Mouse (Mus musculus) kidney, adult 18-20 months (tissue): Measurements from ENCODE around the gene Mef2a.

ENCODE experiments used
- DNase-seq: peaks from one replicate; pipeline ENCODE4 v3.0.0; 2021

Gene Mef2a

DNA sequence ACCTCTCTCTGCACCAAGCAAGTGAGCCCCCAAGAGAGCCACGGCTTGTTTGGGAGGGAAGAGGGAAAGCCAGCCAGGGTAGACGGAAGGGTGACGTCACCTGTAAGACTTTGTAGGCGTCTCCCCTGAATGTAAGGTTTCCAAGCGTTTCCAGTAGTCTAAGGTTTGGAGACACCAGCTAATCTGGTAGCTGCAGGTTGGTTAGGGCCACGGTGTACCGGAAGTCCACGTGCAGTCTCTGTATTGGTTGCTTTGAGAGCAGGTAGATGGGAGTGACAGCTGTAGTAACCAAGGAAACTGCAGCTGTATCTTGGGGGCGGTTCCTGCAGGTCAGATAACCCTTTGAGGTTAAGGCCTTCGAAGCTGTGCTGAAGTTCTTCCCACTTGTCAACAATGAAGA is 166.2 kb downstream of the Mef2a start:
- DNase-seq = no peak

DNA sequence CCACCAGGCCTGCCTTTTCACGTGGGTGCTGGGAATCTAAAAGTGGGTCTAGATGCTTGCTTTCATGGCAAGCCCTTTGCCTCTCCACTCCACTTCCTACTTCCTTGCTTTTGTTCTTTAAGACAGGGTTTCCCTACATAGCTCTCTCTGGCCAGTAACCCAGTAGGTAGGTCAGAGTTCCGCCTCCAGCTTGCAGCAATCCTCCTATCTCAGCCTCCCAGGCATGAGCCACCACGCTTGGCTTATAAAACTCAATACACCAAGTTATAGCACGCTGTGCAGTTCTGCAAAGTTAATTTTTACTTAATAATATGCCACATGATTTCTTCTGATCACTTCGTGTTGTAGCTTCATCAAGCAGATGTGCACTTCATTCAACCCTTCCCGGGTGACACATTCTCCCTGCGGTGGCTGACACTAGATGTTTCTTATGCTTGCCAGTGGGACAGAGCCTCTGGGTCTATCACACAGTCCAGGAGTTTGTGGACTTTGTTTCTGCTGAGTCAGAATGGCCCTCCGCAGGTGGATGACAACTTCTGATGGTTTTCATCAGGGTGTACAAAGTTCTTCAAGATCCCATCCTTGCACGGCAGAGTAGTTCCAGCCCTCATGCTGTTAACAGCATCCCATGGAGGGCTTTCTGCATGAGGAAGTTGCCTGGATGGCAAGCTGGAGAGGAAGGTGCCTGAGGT is 166.8 kb downstream of the Mef2a start:
- DNase-seq = peak; percentile 25

DNA sequence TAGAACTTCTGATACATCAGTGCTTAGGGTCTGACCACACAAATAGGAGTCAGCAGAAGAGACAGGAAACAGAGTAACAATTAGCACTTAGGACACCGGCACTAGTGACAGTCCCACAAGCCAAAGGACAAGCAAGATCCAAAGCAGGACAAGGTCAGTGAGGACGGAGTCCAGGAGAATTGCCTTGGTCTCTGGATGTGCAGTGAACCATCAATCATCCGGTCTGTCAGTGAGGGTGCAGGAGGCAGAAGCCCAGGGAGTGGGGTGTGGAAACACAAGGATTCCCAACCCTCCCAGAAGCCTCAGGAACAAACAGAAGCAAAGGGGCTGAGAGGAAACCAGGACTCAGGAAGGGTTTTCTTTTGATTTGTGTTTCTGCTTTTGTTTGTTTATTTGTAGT is 169.0 kb downstream of the Mef2a start:
- DNase-seq = no peak

DNA sequence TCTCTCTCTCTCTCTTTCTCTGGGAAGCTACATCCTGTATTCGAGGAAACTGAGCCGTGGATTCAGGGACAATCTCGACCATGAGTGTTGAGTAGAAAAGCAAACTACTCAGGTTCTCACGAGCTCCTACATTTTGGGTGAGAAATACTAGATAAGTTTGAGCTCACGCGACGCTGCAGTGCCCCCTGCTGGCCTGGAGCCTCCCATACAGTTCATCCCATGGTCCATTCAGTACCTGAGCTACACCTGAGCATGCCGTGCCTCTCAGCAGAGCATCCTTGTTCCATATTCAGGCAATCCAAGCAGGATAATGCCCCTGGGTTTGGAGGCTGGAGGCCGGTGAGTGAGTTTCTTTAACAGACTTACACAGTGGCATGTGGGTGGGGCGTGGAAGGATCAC is 173.2 kb downstream of the Mef2a start:
- peak; percentile 73 for DNase-seq

DNA sequence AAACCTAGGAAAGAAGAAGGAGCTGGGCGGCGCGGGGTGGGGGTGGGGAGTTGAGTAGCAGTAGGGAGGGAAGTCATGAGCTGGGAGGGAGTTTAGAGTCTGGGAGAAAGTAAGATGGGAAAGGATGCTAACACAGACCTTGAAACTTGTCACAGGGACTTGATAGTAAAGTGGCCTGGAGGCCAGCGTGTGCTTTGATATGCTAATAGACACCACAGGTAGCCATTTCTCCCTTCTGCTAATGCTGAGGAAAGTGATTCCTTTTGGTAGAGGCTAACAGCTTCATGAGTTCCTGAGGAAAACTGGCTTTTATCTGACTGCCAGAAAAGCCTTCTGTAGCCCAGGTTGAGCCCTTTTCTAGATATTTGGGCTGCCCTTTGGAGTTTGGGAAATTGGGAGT is 188.9 kb downstream of the Mef2a start:
- no peak for DNase-seq
